Mouse (Mus musculus) ZHBTc4 (cell line): Measurements from ENCODE around the gene Oscp1.

Experiments used
- DNase-seq: peaks from one replicate; pipeline ENCODE4 v3.0.0-alpha.2; 2011; ENCODE audit warnings: low read depth, low spot score

The Oscp1 gene

DNA sequence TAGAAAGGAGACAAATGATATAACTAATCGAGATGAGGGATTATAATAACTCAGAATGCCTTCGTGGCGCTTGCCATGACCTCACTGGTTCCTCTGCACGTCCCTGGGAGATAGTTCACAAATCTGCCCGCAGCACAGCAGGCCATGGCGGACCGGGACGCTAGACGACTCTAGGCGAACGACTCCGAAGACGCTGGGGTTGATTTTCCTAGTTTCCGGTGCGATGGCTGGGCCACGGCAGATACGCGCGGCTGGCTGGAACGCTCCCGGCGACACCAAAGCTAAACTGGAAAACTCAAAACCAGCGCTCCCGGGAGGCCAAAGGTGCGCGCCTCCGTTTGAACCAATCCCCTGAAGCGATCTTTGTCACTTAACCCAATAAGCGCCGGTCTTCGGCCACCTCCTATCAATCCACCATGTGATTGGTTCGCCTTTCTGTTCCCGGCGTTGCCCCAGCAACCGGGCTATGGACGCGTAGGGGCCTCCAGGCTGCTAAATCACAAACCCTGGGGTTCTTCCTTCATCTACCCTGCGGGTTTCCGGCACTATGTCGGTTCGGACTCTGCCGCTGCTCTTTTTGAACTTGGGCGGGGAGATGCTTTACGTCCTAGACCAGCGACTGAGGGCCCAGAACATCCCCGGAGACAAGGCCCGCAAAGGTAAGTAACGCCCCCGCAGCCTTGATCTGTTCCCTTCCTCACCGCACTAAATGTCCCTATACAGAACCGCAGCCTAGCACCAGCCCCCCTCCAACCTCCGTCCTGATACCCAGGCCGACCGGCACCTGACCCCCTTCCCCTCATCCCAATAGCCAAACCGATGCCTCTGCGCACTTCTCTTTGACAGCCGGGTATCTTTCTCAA is at the start of gene Oscp1:
TSS of gene Oscp1 (plus strand) at position 432 of the 863 bp plus-strand sequence.
- peak; percentile 96 for DNase-seq

DNA sequence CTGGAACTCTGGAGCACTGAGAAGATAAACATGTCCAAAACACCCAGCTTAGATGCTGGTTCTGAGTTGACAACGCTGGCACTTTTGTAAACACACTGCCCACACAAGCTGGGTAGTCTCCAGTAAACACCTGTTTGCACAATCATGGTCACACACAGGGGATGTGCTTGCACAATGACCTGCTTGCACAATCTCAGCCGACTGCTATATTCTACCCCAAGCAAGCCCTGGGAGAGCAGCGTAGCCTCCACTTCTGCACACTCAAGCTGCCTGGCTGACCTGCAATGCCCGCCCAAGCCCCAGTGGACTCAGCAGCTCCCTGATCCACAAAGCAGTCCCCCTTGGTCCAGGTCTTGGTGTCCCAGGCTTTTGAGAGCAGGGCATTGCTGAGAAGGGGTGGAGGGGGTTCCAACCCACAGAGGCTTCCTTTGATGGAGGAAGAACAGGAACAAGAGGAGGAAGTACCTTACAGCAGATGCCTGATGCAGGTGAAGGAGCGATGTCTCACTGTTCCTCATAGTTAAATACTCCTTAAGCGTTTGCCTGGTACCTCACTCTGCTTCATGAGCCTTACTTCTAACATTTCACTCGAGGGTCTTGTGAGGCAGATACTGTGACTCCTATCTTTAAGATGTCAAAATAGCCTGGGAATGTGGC is 40.6 kb upstream of the Oscp1 start:
- DNase-seq: no peak

DNA sequence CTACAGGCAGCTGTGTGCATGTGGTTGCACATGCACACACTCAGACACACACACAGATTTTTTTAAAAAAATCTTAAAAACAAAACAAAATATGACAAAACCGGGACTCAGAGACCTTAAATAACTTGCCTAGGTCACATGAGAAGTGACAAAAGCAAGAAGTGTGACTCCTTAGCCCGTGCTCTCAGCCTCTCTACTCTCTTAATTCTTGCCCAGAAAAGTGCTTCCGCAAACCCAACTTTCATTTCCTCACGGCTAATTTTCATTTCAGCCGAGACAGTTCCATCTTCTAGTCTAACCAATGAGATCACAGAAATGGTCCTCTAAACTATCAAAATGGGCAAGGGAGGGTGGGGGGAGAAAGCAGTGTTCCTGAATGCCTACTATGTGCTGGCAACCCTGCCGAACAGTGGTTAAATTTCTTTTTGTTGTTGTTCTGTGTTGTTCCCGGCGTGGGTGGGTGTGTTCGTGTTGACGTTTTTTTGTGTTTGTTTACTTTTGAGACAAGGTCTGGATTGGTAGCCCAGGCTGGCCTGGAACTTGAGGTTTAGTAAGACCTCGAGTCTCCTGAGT is 39.3 kb upstream of the Oscp1 start:
- no peak for DNase-seq

DNA sequence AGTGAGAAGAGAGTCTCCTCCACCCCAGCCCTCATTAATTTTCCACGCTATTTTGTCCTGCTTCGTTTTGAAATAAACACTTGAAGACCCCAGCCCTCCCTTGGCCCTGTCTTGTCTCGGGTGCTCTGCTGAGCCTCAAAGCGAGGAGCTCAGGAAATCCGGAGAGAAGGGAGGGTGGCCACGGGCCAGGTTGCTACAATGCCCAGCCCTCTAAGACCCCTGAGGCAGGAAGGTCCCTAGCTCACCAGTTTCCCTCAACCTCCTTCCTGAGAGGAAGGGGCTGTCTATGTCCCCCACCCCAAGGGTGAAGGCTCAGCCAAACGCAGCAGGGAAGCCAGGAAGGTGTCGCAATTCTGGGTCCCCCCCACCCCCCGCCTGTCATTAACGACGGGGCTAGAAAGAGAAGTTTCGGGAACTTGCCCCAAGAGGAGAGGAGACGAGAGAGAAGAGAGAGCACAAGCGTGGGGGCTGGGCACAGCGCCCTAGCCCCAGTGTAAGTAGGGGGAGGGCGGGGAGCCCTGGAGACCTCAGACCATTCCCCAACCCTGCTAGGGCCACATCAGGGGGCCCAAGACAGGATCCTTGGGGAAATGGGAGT is 34.0 kb upstream of the Oscp1 start, which contains the start of gene Csf3r:
TSS of gene Csf3r (plus strand) at position 248 of the 598 bp plus-strand sequence.
- no peak for DNase-seq

DNA sequence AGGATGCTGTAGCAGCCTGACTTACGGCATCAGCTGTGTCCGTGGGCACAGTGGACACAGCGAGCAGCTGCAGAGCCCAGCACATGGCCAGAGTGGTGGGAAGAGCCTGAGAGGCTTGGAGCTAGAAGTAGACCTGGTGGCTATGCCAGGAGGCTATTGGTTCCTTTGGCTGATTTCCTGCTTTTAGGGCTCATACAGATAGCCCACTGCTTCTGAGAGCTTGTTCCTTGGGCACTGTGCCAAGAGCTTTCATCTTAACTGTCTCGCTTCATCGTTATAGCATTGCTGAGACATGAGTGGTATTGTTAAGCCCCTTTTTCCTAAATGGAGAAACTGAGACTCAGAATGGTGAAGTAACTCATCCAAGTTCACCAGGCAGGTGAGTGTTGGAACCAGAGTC is 32.6 kb upstream of the Oscp1 start:
- DNase-seq: no peak

DNA sequence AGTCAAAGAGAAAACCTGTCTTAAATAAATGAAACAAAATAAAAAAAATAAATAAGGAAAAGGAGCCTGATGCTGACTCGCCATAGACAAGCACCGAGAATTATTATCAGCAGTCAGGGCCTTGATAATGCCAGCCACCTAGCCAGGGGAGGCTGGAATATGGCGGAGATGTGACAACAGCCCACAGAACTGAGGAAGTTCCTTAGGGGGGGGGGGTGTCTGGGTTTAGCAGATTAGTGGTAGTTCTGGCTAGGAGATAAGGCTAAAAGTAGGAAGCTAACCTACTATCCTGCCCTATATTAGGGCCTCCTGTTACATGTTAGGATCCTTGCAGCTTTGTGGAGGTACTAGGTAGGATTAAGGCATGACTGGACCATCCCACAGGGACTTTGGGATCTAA is 30.4 kb upstream of the Oscp1 start:
- DNase-seq: no peak

DNA sequence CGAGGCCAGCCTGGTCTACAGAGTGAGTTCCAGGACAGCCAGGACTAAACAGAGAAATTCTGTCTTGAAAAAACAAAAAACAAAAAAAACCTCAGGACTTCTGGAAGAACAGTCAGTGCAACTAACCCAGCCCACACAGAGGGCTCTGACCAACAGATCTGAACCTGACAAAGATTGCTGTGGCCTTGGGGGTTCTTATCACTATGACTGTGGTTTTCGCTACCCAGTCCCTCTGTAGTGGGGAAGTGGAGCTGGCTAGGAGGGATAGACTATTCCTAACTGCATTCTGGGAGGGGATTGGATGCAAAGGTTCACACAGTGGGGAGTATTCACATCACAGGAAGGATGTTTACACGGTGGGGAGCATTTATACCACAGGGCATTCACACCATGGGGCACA is 29.3 kb upstream of the Oscp1 start:
- DNase-seq: no peak

DNA sequence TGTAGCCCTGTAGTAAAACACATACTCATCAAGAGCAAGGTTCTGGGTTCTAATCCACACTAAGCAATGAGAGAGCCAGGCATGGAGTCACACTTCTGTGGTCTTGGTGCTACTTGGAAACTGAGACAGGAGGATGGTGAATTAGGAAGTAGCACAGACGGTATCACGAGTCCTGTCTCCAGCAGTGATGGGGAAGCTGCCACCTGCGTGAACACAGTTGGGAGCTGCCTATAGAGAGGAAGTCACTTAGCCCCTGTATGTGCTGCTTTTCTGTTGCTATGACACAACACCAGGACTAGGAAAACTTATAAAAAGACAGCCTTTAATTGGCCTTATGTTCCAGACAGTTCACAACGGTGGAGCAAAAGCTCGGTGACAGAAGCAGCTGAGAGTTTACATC is 27.7 kb upstream of the Oscp1 start:
- no peak for DNase-seq

DNA sequence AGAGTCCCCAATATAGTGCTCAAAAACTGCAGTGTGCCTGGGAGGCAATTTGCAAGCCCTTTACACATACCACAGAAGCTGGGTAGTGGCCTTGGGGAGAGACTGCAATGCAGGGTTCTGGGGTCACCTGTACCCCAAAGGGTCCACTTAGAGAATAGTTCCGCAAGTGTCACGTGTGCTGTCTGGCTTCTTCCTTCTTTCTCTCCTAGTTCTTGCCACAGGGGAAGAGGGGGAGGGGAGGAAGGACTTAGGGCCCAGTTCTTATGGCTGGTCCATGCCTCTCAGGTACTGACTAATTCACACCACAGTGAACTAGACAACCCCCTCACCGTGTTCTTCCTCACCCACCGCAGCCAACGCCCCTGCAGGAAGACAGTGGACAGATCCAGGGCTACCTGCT is 23.0 kb upstream of the Oscp1 start:
- no peak for DNase-seq

DNA sequence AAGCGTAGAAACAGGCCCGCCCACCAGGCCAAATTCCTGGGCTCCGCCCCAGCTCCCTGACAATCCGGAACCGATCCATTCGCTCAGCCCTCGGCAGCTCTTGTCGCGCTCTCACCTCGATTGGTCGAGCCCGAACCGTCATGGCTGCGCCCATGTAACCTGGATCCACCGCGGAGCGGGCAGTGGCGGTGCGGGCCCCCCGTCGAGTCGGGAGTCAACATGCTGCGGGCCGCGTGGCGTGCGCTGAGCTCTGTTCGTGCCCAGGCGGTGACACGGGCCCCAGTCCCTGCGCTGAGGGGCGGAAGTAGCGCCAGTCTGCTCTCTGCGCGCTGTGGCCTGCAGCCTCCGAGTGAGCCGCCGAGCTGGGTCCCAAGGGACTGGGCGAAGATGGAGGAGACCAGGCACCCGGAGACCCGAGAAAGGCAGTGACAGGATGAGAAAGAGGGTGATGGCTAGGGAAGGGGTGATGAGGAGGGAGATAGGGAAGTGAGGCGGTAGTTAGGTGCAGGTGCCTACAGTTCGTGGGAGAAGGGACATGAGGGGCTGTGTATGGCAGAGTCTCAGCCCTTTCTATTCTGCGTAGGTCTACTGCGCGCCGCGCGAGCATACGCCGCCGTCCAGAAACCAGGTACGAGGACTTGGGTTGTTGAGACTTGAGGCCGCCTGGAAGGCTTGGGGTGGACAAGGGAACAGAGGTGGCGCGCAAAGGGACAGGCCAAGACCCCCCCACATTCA is 11.3 kb upstream of the Oscp1 start, which contains the start of gene Mrps15:
TSS of gene Mrps15 (plus strand) at position 75 of the 735 bp plus-strand sequence.
- DNase-seq: peak; percentile 98

DNA sequence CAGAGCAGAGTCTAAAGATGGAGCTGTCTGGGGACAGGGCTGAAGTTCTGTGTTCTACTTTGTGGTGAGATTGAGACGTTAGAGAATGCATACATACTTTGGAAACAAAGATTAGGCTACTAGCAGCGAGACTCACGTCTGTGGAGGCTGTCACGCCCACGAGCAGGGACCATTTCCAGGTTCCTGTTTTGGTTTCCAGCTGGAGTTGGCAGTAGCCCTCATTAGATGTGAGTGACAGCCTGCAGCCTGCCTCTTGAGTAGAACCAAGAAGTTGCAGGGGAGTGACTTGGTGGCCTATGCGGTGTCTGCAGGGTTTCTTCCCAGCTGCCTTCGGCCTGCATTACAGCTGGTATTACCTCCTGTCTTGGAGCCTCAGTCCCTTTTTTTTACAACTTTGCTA is 6.7 kb upstream of the Oscp1 start:
- no peak for DNase-seq

DNA sequence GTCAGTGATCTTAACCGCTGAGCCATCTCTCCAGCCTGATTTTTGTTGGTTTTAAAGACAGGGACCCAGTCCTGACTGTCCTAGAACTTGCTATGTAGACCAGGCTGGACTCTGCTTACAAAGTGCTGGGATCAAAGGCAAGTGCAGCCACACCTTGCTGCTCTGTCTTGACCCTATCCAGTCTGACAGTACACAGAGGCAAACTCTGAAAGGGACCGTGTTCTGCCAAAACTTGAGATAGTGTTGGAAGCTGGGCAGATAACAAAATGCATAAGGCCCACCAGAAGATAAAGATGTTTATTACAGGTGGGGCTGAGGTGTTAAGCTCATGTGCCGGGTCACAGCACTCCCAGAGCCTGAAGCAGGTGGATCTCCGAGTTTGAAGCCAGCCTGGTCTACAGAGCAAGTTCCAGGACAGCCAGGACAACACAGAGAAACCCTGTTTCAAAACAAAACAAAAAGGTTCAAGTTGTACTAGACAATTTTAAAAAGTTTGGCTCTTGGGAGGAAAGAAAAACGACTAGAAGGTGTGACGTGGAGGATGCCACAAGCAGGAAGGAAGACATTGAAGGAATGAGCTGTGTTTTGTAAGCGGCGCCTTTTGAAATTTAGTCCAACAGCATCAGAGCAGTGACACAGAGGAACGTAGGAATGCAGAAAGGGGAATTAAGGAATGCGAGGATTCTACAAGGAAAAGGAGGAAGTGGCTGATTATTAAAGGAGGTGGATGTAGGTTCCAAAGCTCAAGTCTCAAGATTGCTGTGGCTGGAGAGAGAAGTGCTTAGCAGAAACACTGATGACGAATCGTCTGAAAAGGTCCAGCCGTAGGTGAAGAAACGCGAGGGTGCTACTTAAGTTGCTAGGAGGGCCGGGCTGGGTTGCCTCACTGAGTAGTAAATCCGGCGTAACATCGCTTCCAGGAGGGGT is 895 bp upstream of the Oscp1 start:
- DNase-seq: peak; percentile 48

DNA sequence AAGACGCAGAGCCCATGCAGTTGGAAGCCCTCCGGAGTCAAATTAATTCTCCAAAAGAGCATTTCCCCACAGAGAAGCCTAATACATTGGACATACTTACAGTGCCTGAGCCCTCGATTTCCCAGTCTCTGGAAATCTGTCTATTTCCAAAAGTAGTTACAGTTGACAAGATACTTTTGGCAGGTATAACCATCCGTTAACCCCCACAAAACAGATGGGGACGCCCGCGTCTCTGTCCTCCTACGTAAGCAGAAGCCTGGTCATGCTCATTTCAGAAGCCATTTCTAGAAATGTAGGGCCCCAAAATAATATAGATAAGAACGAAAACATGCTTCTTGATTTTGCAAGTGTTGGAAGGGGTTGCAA is 615 bp downstream of the Oscp1 start:
- no peak for DNase-seq

DNA sequence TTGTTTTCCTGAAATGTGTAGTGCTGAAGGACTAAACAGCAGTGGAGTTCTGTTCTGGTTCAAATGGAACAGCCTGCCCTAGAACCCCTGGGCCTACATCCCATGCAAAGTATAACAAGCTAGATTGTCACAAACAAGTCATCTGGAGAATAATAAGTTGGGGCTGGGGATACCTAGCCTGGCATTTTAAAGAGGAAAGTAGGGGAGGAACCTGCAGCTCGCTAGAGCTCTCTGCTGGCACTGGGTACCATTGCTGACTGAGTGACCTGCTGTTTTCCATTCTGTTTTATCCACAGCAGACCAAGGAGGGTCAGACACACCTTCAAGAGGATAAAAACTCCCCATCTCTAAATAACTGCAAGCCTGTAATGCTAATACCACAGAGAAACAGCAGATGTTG is 4.5 kb downstream of the Oscp1 start:
- peak; percentile 65 for DNase-seq

DNA sequence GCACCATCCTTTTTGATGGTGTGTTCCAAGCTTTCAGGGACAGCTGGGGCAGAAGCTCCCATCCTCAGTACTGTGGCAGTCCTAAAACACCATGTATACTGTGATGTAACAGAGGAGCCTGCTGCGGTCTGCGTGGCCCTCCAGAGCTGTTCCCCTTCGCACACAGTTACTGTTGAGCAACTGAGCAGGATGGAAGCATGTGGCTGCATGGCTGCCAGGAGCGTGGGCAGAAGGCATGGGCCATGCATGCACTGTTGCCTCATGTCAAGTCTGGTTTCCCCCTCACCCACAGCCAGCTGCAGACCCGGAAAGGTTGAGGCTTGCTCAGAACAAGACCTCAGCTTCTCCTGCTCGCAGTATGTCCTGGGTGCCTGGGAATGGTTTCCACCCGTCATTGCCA is 6.9 kb downstream of the Oscp1 start:
- no peak for DNase-seq

DNA sequence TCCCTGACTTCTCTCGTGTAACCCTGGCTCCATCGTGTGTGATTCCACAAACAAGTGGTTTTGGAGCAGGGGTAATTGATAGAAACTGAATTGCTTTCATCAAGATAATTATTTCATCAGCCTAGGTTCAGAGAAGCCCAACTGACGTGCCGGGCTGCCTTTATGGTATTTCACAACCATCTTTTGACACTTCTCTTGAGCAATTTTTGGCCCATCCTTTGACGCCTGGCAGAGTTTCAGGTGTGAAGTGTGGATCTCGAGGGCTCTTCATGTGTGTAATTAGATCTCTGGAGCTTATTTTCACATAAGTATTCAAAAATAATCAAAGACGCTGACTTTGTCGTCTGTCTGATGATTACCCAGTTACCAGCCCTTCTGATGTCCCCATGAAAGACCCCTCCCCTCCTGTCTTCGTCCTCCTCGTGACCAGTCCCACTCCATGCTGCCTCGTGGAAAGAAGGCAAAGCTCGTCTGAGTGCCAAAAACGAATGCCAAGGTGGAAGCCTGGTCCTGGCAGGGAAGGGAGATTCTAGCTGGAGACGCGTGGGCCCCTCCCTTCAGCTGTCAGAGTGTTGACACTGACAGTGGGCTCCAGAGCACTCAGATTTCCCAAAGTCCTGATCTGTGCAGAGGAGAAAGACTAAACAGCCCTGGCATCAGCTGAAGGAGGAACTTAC is 9.2 kb downstream of the Oscp1 start:
- no peak for DNase-seq

DNA sequence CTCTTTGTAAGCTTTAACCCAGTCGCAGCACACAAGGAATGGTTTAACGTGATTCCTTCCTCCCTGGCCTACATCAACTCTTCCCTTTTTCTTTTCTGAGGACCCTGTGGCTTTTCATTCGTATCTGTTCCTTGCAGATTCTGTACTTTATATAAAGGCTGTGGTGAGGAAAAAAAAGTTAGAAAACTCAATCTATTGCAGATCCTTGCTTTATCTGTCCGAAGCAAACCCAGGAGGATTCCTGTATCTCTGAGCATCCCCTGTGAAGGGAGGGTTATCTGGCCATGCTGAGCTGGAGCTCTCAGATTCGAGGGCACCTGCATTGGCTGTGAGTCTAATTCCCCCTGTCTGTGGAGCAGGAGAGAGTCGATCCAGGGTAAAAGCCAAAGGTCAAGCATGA is 10.5 kb downstream of the Oscp1 start:
- no peak for DNase-seq

DNA sequence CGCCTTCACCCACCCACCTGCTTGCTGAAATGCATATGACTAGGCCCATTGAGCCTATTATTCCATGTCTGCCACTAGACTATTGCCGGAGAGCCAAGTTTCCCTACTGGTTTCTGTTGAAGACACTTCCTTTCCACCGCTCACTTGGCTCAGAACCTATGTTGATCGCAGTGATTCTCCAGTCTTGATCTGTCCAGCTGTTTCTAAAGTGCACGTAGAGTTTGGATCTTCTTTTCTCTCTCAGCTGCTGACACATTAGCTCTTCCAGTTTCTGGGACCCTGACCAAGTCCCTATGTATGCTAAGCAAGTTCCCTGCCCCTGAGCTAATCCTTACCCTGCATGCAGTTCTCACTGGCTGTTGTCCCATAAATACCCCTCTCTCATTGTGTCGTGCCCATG is 19.5 kb downstream of the Oscp1 start:
- DNase-seq: no peak

DNA sequence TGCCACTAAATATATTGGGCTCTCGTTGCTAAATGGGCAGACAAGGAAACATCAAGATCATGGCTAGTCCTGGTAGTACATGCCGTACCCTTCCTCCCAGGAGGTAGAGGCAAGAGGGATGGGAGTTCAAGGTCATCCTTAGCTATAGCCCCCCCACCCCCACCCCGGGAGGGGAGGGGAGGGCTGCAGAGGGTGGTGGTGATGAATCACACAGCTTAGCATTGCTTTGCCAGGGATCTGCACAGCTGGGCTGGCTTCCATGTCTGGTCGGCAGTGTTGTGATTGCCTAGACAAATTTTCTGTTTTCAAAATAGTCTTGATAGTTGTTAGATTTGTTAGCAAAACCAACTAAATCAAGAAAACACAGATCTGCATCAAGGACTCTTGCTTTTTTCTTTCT is 20.9 kb downstream of the Oscp1 start:
- DNase-seq: no peak

DNA sequence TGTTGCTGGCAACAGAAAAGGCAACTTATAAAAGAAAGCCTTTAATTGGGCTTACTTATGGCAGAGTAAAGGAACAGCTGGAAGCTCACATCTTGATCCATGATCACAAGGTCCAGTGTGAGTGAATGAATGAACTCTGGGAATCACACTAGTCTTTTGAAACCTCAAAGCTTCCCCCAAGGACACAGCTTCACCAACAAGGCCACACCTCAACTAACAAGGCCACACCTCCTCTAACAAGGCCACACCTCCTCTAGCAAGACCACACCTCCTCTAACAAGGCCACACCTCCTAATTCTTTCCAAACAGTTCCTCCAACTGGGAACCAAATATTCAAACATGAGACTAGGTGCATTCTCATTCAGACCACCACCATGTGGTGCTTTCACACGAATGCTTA is 23.2 kb downstream of the Oscp1 start:
- DNase-seq: peak; percentile 80
